8 mouse cellular contexts compared by ENCODE assay signal in the genomic region with DNA sequence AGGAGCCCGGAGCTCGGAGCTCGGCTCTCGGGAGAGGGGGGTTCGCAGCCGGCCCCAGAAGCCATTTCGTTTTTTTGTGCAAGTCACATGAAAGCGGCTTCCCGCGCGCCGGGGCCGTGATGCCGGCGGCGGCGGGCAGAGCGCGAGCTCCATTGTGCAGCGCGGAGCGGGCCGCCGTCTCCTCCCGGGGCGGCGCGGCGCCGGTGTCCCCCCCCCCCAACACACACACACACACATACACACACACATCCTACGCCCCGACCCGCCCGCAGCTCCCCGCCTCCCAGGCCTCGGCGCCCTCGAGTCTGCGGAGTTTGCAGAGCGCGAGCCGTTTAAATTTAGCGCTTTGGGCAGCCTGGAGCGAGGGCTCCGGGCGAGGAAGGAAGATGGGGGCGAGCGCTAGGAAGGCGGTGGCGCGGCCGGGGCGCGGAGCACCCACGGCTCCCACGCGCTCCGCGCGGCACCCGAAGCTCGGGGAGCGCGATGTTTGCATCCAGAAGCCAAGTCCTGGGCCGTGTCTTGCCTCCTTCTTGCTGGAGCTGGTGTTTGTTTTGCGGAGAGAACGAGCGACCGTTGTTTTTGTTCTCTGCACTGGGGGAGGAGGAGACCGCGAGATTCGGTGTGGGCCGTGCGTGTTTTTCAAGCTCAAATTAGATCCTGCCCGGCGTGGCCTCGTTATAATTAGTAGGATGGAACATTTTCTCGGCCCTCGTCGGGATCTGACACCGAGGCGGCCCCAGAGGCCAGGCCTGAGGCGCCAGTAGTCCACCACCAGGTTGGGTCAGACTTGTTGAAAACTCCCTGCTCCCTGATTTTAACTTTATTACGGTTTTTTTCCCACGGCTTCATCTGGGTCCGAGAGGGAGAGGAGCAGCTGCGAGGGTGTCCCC. TPM values are rescaled to one million over a fixed set of nuclear protein-coding genes. Genes with fewer than 3 reads are reported as not detected.
DNase-seq lines count a peak whose midpoint lies in the region; ATAC-seq and TF ChIP-seq lines count a peak whose summit lies in the region.

No protein-coding gene starts in this region.

- WGBS in bone marrow, adult 2 months, result under 1% methylated on average over 82 of the region's 87 CpGs
- under 1% methylated on average over 85 of the region's 87 CpGs for WGBS in heart, embryonic 16.5 days
- WGBS in lung, embryonic 14.5 days, result under 1% methylated on average over 82 of the region's 87 CpGs

- peak overlapping the region; percentile 69 for H3K4me2 ChIP-seq in heart, embryonic 16.5 days (ENCODE audit: low read depth, low read length)
- peak overlapping the region; percentile 89 for H3K4me2 ChIP-seq in lung, embryonic 14.5 days

- H3K4me1 ChIP-seq in bone marrow, adult 2 months (ENCODE audit: control insufficient read depth, insufficient read depth, low read length), result peaks cover 1% of the 10 kb centered on the region
- peaks cover 43% of the 10 kb centered on the region for H3K4me1 ChIP-seq in erythroblast, embryonic 14.5 days (ENCODE audit: control insufficient read depth)
- peaks cover 26% of the 10 kb centered on the region for H3K4me1 ChIP-seq in heart, embryonic 16.5 days (ENCODE audit: control insufficient read depth, insufficient read depth, low read length)
- peaks cover 15% of the 10 kb centered on the region for H3K4me1 ChIP-seq in lung, embryonic 14.5 days (ENCODE audit: insufficient read depth)

- no peaks in the 10 kb centered on the region for H3K9me3 ChIP-seq in erythroblast, embryonic 14.5 days (ENCODE audit: control insufficient read depth, low read length)
- no peaks in the 10 kb centered on the region for H3K9me3 ChIP-seq in heart, embryonic 16.5 days (replicated peaks; ENCODE audit: control insufficient read depth, low read length)
- H3K9me3 ChIP-seq in lung, embryonic 14.5 days (ENCODE audit: low read depth, low read length), result no peaks in the 10 kb centered on the region

- ATAC-seq in heart, embryonic 16.5 days (replicated peaks; ENCODE audit: extremely low read depth, insufficient read depth, low FRiP score), result peak; percentile 47
- ATAC-seq in lung, embryonic 14.5 days (ENCODE audit: insufficient read depth), result peak; percentile 28

- no peak for TF ChIP-seq CTCF in bone marrow, adult 2 months (IDR thresholded peaks at IDR 0.05; ENCODE audit: control insufficient read depth, insufficient read depth, low read length)
- no peak for TF ChIP-seq CTCF in lung, embryonic 14.5 days (IDR thresholded peaks at IDR 0.05; ENCODE audit: low read depth)

- peak overlapping the region; percentile 73 for H3K4me3 ChIP-seq in bone marrow, adult 2 months (replicated peaks; ENCODE audit: control insufficient read depth, low read depth, low read length)
- H3K4me3 ChIP-seq in erythroblast, embryonic 14.5 days (replicated peaks), result peak overlapping the region; percentile 85
- peak overlapping the region; percentile 89 for H3K4me3 ChIP-seq in heart, embryonic 16.5 days (ENCODE audit: low read length)
- H3K4me3 ChIP-seq in lung, embryonic 14.5 days (ENCODE audit: low read depth, low read length), result peak overlapping the region; percentile 93

- peak overlapping the region; percentile 98 for H3K9ac ChIP-seq in heart, embryonic 16.5 days (ENCODE audit: low read length)
- H3K9ac ChIP-seq in lung, embryonic 14.5 days, result peak overlapping the region; percentile 96

- H3K36me3 ChIP-seq in erythroblast, embryonic 14.5 days (ENCODE audit: control insufficient read depth), result peaks cover 15% of the 10 kb centered on the region
- H3K36me3 ChIP-seq in heart, embryonic 16.5 days (ENCODE audit: control insufficient read depth, insufficient read depth), result no peaks in the 10 kb centered on the region
- H3K36me3 ChIP-seq in lung, embryonic 14.5 days (ENCODE audit: insufficient read depth), result 0 out of 2 replicates have a peak, but pooled peaks cover 4% of the 10 kb centered on the region

- no peaks in the 10 kb centered on the region for H3K27me3 ChIP-seq in erythroblast, embryonic 14.5 days (ENCODE audit: control insufficient read depth)
- no peaks in the 10 kb centered on the region for H3K27me3 ChIP-seq in heart, embryonic 16.5 days (ENCODE audit: control insufficient read depth, insufficient read depth, low read length)
- H3K27me3 ChIP-seq in lung, embryonic 14.5 days (ENCODE audit: insufficient read depth, low read length), result no peaks in the 10 kb centered on the region

- DNase-seq in CD4-positive helper T cell, adult 2 months (ENCODE audit: low read depth, low spot score), result peak; percentile 77
- peak; percentile 67 to 76 for DNase-seq in kidney, postnatal 36 days
- peak; percentile 79 for DNase-seq in lung, embryonic 14.5 days
- peak; percentile 43 for DNase-seq in ovary, adult 18-20 months (ENCODE audit: low spot score)
- peak; percentile 51 to 67 for DNase-seq in thymus, postnatal 10 days (ENCODE audit: low spot score in 2 of 2)

- peak overlapping the region; percentile 89 for H3K27ac ChIP-seq in bone marrow, adult 2 months (ENCODE audit: control insufficient read depth, insufficient read depth, low read depth, low read length, poor library complexity)
- peak overlapping the region; percentile 99 for H3K27ac ChIP-seq in heart, embryonic 16.5 days (ENCODE audit: low read length)
- H3K27ac ChIP-seq in lung, embryonic 14.5 days (ENCODE audit: low read depth), result peak overlapping the region; percentile 99

- no peak for TF ChIP-seq POLR2A in bone marrow, adult 2 months (IDR thresholded peaks at IDR 0.05; ENCODE audit: borderline replicate concordance, control insufficient read depth, low read depth, low read length)

RNA-seq across cellular contexts. Expression of a gene that starts 1.6 kb away (rescaled TPM):
- 17.5 and 30.6 TPM in 2 replicates for polyA plus RNA-seq in bone marrow, adult 2 months (2011; ENCODE audit: insufficient read depth, insufficient read length, low replicate concordance, missing spikeins)
- polyA plus RNA-seq in erythroblast, embryonic 14.5 days (2012), result 2.3 and 2.4 TPM in 2 replicates
- polyA plus RNA-seq in heart, embryonic 16.5 days (2015; fragmentation: Nextera tagmentation; extraction: Ambion mirVana), result 14.8 and 15.5 TPM in 2 replicates
- polyA plus RNA-seq in lung, embryonic 14.5 days (2014; fragmentation: Nextera tagmentation; extraction: Ambion mirVana), result 24.9 and 25.0 TPM in 2 replicates

RNA-seq across cellular contexts. Expression of a gene that starts 49.4 kb away (rescaled TPM):
- polyA plus RNA-seq in bone marrow, adult 2 months (2011; ENCODE audit: insufficient read depth, insufficient read length, low replicate concordance, missing spikeins), result 23.6 and 51.4 TPM in 2 replicates
- 0.03 and 0.09 TPM in 2 replicates for polyA plus RNA-seq in erythroblast, embryonic 14.5 days (2012)
- polyA plus RNA-seq in heart, embryonic 16.5 days (2015; fragmentation: Nextera tagmentation; extraction: Ambion mirVana), result 12.3 and 12.4 TPM in 2 replicates
- 27.3 and 27.7 TPM in 2 replicates for polyA plus RNA-seq in lung, embryonic 14.5 days (2014; fragmentation: Nextera tagmentation; extraction: Ambion mirVana)

Comparison
In these comparisons a context has a peak if more than half of its experiments do, and no peak if none do; other contexts are left out.
1. Peak in every context shown above with its lines: DNase-seq, ATAC-seq, H3K4me3 ChIP-seq and H3K27ac ChIP-seq.
2. RNA of a gene that starts 49.4 kb away (polyA plus RNA-seq): 23.6 to 51.4 TPM in bone marrow, adult 2 months, 27.3 to 27.7 TPM in lung, embryonic 14.5 days and 12.3 to 12.4 TPM in heart, embryonic 16.5 days; 0.03 to 0.09 TPM in erythroblast, embryonic 14.5 days; every median in the first group is over 10 times any median in the second.